Mouse (Mus musculus) G1E-ER4 (cell line): ENCODE measurements around the gene Tom1l2. TPM values are rescaled to one million over a fixed set of nuclear protein-coding genes. Genes with fewer than 3 reads are reported as not detected.

ENCODE experiments used
- GATA1 ChIP-seq: IDR thresholded peaks from one replicate; pipeline ENCODE4 v1.8.0; 2012; ENCODE audit warnings: low read length, inconsistent platforms
- polyA plus RNA-seq: library from polyadenylated mRNA; stranded (reverse); fragments of >175 nt; gene quantifications from 2 replicates; pipeline ENCODE4 v1.2.3, GENCODE M21; 2012

The Tom1l2 gene
- polyA plus RNA-seq, 1 experiment, result 38.0 TPM

DNA sequence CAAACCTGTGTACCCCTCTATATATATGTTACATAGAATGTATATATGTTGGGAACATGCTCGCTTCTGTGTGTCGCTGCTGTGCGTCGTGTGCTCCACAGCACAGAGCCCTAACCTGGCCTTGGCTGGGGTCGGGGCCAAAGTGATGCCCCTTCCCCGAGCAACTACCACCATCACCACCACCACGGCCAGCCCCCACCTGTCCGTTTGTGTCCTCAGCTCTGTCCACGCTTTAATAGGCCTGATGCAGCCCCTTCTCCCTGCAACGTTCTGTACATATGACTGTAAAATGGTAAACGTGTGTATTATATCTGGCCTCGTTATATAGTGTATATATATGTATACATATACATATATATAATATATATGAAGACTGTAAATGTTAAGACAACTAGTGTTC is 154.1 kb downstream of the Tom1l2 start:
- TF ChIP-seq GATA1, result no peak

DNA sequence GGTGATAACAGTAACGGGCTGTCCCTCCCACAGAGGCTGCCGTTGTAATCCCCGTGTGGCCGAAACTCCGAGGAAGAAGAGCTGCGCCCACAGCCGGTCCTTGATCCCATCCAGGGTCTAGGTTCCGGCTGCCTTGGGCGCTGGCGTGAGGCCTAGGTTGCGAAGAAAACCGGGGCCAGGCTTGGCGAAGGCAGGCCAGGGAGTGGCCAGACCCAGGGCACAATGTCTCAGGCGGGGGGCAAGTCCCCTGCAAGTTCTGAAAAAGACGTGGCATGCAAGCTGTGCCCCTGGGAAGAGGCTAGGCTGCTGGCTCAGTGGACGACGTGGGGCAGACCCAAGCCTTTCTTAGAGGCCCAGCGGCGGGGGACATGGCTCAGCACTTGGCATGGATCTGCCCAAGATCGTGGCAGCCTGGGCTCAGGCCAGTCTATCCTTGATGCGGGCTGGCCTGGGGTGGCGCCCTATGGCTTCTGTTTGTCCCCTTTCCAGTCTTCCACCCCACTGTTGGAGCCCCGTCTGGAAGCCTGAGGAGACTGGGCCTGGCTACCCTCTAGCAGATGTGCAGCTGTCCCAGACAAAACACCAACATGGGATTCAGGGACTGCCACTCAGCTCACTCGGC is 154.6 kb downstream of the Tom1l2 start:
- TF ChIP-seq GATA1, result no peak

DNA sequence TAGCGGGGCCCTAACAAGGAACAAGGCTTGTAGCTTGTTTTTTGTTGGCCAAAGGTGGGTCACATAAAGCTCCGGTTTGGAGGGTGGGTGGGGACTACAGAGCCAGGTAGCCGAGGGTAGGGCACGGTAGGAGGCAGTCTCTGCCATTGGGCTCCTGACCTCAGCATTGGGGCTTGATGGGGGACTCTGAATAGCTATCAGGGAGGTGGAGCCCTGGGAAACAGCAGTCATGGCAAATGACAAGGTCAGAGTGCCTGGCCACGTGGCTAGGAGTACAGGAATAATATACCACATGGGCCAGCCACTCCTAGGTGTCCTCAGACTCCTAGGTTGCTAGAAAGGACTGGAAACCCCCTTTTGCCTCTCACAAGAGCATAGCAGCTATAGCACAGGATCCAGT is 156.4 kb downstream of the Tom1l2 start:
- TF ChIP-seq GATA1, result no peak

DNA sequence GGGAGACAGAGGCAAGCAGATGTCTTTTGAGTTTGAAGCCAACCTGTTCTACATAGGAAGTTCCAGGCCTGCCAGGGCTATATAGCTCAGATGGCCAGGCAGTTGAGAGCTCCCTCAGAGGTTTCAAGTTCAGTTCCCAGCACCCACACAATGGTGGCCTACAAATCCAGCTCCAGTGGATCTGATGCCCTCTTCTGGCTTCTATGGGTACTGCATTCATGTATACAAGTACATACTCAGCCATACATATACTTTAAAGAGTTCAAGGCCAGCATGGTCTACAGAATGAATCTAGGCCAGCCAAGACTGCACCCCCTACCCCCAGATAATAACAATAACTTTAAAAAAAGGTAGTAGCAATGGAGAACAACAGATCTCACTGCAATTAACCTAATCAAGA is 157.6 kb downstream of the Tom1l2 start:
- no peak for TF ChIP-seq GATA1

DNA sequence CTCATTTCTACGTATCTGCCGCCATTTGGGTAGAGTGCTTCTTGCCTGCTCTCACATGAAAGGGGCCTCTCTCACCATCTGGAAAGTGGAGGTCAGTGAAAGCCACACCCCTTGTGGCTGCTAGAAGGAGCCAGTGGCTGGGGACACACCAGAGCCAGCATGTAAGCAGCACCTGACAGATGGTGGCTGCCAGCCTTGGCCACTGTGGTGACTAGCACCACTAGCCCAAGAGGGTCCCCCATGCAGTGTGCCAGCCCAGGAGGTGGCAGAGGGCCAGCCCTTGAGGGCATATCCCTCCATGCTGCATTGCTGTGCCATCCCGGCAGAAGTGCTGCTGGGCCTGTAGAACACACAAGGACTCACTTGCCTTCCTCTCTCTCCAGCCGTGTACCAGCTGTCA is 159.1 kb downstream of the Tom1l2 start:
- TF ChIP-seq GATA1, result no peak

DNA sequence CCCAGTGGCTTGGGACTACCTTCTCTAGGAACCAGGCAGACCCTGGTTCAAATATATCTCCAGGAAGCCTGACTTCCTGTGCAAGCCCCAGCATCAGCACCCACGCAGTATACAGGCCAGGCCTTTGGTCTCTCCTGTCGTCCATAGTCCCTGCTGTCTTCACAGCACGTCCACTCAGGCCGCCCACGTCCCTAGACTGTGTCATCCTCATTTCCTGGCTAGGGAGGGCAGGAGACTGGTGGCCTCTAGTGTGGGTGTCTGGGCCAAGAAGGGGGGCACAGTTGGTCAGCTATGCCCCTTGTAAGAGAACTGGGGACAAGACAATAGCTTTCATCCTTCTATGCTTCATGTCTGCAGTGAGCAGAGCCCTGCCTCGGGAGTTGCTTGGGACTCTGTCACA is 160.2 kb downstream of the Tom1l2 start:
- TF ChIP-seq GATA1, result no peak

DNA sequence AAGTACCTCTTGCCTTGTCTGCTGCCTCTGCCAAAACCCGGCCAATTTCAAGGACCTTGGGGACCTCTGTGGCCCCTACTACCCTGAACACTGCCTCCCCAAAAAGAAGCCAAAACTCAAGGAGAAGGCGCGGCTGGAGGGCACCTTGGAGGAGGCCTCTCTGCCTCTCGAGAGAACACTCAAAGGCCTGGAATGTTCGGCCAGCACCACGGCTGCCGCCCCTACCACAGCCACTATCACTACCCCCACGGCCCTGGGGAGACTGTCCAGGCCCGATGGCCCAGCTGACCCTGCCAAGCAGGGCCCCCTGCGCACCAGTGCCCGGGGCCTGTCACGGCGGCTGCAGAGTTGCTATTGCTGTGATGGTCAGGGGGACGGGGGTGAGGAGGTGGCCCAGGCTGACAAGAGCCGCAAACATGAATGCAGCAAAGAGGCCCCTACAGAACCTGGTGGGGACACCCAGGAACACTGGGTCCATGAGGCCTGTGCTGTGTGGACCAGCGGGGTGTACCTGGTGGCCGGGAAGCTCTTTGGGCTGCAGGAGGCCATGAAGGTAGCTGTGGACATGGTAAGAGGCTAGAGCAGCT is 162.6 kb downstream of the Tom1l2 start:
- TF ChIP-seq GATA1, result no peak

DNA sequence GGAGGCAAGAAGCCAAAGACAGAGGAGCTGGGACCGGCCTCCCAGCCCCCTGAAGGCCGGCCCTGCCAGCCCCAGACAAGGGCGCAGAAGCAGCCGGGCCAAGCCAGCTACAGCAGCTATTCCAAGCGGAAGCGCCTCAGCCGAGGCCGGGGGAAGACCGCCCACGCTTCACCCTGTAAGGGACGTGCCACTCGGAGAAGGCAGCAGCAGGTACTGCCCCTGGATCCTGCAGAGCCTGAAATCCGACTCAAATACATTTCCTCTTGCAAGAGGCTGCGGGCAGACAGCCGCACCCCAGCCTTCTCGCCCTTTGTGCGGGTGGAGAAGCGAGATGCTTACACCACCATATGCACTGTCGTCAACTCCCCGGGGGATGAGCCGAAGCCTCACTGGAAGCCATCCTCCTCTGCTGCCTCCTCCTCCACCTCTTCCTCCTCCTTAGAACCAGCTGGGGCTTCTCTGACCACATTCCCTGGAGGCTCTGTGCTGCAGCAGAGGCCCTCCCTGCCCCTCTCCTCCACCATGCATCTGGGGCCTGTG is 163.1 kb downstream of the Tom1l2 start:
- TF ChIP-seq GATA1, result no peak

DNA sequence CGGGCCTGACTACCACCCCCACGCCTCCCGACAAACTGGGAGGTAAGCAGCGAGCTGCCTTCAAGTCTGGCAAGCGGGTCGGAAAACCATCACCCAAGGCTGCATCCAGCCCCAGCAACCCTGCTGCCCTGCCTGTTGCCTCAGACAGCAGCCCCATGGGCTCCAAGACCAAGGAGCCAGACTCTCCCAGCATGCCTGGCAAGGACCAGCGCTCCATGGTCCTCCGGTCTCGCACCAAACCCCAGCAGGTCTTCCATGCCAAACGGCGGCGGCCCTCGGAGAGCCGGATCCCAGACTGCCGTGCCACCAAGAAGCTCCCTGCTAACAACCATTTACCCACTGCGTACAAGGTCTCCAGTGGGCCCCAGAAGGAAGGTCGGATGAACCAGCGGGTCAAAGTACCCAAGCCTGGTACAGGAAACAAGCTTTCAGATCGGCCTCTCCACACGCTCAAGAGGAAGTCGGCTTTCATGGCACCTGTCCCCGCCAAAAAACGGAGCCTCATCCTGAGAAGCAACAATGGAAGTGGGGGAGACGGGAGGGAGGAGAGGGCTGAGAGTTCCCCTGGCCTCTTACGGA is 164.3 kb downstream of the Tom1l2 start:
- TF ChIP-seq GATA1, result no peak

DNA sequence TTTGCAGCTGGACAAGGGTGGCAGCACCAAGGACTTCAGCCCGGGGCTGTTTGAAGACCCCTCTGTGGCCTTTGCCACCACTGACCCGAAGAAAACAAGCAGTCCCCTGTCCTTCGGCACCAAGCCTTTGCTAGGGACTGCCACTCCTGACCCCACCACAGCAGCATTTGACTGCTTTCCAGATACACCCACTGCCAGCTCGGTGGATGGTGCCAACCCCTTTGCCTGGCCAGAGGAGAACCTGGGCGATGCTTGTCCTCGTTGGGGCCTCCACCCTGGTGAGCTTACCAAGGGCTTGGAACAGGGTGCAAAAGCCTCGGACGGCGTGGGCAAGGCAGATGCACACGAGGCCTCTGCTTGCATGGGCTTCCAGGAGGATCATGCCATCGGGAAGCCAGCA is 165.6 kb downstream of the Tom1l2 start:
- TF ChIP-seq GATA1, result no peak

DNA sequence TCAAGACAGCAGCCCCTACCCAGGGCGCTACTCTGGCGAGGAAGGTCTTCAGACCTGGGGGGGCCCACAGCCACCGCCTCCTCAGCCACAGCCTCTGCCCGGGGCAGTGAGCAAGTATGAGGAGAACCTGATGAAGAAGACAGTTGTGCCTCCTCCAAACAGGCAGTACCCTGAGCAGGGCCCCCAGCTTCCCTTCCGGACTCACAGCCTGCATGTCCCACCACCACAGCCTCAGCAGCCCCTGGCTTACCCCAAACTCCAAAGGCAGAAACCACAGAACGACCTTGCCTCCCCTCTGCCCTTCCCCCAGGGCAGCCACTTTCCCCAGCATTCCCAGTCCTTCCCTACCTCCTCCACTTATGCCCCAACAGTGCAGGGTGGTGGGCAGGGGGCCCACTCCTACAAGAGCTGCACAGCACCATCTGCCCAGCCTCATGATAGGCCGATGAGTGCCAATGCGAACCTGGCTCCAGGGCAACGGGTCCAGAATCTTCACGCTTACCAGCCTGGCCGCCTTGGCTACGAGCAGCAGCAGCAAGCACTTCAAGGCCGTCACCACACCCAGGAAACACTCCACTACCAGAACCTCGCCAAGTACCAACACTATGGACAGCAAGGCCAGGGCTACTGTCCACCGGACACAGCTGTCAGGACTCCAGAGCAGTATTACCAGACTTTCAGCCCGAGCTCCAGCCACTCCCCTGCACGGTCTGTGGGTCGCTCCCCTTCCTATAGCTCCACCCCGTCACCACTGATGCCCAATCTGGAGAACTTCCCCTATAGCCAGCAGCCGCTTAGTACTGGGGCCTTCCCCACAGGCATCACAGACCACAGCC is 167.1 kb downstream of the Tom1l2 start:
- TF ChIP-seq GATA1, result no peak

DNA sequence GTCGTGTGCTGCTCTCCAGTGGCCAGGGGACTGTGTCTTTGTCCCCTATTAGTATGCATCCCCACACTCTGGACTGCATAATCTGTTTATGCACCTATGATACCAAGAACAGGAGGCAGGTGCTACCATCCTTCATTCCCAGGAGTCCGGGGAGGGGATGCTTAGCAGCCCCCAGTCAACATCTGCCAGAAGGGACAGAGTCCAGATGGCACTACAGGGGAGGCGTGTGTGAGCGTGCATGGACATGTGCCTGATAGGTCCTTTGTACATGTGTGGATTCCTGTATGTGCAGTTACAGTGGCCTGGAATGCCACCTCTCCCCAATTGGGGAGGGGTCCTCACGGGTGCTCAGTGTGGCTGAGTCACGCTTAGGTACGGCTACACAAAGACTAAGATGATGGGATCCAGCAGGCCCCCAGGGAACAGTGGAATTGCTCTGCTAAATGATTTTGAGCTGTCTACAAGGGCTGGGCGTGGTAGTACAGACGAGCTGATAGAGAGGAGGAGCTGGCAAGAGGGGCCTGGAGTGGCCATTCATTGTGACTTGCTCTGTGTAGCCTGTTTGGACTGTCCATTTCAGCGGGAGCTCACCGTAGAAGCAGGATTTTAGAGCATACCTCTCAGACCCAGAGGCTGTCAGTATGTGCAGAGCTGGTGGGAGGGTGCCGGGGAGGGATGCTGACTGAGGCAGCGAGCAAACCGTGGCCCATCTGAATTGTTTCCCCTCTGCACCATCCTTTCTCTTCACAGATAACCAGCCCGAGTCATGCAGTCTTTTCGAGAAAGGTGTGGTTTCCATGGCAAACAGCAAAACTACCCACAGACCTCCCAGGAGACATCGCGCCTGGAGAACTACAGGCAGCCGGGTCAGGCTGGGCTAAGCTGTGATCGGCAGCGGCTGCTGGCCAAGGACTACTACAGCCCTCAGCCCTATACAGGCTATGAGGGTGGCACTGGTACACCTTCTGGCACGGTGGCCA is 168.1 kb downstream of the Tom1l2 start:
- no peak for TF ChIP-seq GATA1

DNA sequence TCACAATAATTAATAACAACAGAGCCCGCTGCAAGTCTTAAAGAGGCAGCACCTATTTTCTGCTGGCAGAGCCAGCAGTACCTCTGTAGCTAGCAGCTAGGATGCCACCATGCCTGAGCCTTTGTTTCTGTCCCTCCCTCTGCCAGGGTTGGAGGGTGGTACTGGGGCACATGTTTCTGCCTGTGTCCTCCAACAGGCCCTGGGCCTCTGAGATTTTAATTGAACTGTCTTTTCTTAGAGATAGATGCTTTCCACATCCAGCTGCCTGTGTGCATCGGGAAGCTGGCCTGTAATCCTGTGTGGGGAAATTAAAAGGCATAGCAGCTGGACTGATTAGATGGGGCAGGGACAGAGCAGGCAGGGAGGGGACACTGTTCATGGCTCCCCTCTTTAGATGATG is 170.0 kb downstream of the Tom1l2 start:
- TF ChIP-seq GATA1, result no peak

DNA sequence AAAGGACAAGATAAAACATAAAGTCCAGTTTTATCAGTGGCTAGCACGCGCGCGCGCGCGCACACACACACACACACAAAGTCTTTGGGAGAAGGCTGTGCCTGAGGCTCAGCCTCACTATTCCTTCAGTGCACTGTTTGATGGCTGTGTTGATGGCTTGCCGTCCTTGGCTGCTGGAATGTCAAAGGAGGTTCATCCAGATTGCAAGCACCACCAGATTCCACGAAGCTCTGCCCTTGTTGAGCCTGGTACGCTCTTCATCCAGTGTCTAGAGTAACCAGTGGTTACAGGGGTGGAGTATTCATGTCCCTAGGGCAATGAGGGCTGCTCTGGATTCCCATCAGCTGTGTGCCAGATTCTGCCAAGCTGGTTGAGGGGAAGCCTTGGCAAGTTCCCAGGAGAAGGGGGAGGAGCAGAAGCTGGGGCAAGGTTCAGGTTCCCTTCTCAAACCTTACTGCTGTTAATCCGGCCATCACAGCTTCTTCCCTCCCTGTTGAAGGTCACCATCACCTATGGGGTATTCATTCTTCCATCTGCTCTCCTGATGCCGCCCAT is 170.5 kb downstream of the Tom1l2 start:
- TF ChIP-seq GATA1, result no peak

DNA sequence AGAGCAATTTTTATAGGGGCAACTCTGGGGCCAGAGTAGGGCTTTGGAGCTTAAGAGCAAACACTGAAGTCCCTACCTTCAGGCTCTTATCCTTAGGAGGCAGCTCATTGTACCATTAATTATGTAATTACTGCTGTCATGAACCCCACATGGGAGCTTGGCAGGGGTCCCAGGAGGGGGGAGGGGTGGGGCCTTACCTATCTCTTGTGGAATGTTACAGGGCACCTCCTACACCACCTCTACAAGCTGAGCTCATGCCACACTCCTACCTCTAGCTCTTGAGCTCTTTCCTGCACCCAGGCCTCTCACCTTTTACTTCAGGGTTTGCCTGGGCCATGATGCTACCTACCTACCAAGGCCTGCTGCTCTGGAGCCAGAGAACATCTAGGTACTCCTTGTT is 174.2 kb downstream of the Tom1l2 start:
- TF ChIP-seq GATA1, result no peak
